Mouse (Mus musculus): ENCODE results near the gene Ece2.

Ece2 gene

DNA sequence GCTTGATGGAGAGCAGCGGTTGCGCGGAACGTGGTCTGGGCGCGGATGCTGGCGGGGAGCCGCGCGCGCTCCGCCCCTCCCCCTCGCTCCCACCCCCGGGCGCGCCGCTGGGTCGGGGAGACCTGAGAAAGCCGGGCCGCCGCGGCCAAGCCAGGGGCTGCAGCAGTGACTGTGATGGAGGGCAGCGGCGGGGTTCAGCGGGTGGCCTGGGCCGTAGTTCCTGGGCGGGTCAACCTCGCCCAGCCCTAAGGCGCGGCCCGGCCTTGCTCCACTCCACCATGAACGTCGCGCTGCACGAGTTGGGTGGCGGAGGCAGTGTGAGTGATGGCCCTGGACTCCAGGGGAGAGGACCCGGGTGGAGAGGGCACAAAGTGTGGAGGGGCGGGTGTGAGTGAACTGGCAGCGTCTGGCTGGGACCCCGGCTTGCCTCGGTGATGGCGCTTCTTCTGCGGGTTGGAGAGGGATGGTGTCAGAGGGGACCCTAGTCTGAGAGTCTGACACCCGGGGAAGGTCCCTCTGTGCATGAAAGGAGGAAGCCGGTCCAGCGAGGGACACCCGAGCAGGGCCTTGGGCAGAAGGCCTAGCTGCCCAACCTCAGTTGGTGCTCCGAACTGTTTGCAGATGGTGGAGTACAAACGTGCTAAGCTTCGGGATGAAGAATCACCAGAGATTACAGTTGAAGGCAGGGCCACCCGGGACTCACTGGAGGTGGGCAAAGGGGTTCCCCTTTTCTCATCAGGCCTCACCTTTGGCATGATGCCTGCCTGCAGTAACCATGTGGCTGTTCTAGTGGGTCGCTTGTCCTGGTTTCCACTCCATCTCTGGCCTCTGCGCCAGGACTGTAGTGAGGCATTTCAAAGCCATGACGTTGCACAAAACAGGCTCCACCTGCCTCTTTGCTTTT, at the start of gene Ece2:
TSS of gene Ece2 (plus strand) at position 98 of the 904 bp plus-strand sequence.
- DNase-seq = peak; percentile 59 to 76

DNA sequence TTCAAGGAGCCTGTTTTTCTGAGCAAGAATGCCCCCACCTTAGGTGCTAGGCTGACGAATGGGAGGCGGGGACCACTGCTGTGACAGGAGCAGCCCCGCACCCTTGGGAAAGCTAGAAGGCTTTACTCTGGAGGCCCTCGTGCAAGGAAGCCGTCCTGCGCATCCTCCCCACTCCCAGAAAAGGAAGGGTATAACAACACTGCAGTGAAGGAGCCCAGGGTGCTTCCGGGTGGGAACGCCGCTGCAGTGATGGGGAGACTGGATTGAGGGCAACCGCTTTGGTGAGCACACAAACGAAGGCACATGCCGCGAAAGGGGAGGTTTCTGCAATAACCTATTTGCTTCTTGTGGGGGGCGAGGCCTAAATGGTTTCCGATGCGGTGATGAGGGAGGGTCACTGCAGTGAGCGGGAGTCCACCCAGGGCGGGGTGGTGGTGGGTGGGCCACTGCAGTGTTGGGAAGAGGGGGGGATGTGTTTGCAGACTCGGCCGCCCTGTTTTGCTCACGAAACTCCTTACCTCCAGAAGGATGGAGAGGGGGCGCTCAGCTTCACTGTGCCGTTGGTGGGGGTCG, 40.2 kb upstream of the Ece2 start, which contains the start of gene Vwa5b2:
TSS of gene Vwa5b2 (plus strand) at position 106 of the 573 bp plus-strand sequence.
- DNase-seq = peak; percentile 16 to 32

DNA sequence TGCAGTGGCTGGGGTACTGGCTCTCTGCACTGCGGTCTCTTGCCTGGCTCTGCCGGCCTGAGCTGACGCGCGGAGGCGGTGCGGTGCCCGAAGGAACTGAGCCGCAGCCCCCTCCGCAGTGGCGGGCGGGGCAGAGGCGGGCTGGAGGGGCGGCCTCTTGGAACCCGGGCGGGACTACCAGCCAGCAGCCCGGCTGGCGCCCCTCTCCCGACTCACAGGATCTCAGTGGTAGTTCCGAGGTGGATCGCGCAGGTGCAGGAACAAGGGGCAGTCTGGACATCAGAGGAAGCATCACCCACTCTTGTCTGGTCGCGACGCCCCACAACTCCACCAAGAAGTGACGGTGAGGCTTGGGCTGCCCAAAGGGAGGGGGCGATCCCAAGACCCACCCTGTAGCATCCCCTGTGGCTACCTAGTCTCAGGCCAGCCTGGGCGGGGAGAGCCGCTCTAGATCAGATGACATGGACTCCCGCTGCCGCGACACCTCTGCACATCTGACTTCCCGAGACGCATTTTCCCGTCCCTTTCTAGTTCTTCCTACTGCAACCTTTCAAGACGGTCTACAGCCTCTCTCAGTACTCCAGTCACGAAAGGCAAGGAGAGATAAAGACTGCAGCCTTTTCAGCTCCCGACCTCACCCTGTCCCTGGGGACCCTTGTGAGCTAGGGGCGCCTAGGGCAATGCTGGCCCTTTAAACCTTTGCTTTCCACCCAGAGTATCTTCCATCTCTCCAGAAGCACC, 39.5 kb upstream of the Ece2 start:
- peak; percentile 63 to 67 for DNase-seq

DNA sequence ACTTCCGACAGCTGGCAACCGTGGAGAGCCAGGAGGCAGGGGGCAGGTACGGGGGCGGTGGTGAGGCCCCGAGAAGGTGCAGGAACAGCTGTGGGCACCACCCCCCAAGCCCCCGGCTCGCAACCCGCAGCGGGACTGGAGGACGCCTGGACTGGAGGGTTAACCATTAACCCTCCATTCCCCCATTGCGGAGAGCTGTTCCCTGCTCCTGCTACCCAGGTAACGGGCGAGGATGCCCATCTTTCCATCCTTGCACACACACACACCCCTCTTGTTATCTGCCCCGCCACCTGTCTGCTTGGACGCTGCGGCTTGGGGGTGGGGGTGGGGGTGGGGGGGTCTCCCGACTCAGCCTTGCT, 39.0 kb upstream of the Ece2 start:
- no peak for DNase-seq

DNA sequence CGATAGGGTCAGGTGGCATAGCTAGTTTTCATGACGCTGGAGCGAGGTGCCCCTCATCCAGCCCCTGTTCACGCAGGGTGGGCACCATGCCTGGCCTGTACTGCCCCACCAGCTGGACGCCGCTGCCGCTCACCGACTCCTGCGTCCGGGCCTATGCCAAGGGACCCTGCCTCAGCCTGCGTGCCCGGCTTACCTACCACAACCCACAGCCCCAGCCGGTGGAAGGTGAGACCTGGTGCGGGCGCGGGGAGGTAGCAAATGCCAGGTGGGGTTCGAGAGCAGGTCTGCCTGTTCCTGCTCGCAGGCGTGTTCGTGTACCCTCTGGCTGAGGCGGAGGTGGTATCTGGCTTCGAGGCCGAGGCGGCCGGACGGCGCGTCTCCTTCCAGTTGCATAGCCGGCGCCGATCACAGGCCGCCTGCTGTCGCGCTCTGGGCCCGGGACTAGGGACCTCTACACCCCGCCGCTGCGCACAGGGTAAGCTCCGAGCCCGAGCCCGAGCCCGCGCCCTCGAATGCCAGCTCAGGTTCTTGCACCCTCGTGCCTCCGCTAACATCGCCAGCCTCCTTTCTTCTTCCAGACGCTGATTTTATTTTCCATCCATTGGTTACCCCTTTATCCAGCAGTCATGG, 38.4 kb upstream of the Ece2 start:
- peak in 1 of 2 experiments; percentile 14 for DNase-seq

DNA sequence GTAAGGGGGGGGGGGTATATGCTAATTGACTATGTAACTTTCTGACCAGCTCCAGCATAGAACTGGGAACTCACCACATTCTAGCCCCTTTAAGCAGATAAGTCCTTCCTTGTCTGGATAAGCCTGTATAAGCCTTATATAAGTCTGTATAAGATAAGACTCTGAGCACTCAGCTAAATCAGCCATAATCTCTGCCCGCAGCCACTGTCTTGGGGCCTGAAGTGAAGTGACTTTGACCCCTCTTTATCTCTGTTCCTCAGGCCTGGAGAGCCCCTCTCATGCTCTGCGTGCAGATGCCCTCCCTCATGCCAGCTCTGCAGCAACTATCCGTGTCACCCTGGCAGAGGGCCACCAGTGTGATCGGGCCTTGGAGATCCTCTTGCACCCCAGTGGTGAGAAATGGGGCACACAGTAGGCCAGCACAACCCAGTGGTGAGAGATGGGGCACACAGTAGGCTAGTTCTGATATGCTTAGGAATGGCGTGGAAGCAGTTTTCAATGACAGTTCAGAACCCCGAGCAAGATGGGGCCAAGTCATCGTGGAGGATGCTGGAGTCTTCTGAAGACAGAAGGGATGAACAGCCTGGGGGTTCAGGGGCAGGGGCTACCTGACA, 34.5 kb upstream of the Ece2 start:
- no peak for DNase-seq

DNA sequence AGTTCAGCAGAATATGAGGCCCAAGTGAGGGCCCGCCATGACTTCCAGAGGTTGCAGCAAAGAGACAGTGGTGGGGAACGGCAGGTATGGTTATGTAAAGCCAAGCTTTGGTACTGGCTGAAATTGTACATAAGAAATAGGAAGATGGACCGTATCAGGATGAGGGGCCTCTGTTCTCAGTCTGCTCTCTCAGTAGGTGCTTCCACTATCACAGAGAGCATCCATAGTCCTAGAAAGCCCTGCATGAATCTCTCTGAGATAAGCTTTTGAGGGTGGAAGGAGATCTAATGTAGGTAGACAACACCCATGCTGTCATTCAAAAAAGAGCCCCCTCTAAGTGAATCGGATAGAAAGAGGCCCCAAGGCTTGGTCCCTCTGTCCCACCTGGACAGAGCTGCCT, 33.9 kb upstream of the Ece2 start:
- no peak for DNase-seq

DNA sequence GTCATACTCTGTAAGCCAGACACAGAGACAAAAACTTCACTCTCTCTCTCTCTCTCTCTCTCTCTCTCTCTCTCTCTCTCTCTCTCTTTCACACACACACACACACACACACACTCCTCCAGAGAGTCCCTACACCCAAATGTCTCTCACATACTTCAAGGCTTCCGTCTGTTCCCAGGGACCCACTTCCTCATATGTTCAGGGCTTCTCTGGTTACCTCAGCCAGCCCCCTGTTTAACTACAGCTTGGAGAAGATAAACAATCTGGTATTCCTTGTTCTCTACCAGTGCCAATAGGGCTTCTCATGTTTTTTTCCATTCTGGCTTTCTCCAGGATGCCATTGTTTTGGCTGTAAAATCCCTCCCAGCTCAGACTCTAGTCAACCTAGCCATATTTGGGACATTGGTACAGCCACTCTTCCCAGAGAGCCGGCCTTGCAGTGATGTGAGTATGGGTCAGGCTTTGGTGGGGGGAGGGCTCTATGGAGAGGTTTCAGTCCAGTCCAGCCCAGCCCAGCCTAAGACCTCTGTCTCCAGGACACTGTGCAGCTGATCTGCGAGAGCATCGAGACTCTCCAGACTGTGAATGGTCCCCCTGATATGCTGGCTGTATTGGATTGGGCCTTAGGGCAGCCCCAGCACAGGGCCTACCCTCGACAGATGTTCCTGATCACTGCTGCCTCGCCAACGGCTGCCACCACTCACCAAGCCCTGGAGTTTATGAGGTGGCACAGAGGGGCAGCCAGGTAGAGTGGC, 32.8 kb upstream of the Ece2 start:
- no peak for DNase-seq

DNA sequence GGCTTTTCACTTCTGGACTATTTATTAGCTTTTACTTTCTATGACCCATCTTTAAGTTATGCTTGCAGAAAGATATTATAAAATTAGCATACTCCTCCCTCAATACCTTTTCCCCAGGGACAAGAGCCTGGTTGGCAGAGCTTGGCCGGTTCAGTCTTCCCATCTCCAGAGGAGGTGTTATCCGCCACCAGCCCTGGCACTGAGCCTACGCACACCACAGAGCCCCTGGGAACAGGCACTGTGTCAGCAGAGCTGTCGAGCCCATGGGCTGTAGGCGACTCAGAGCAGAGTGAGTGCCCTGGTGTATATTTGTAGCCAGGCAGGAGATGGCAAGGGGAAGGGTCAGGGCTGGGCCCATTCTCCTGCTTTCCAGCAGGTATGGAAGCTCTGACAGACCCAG, 29.1 kb upstream of the Ece2 start:
- DNase-seq = no peak

DNA sequence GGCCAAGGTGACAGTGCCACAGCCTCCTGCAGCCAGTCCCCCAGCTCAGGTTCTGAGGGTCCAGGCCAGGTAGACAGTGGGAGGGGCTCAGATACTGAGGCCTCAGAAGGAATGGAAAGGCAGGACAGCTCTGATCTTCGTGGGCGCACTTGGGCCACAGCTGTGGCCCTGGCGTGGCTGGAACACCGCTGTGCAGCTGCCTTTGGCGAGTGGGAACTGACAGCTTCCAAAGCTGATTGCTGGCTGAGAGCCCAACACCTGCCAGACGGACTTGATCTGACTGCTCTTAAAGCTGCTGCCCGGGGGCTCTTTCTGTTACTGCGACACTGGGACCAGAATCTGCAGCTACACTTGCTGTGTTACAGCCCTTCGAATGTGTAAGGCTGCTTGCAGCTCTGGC, 24.9 kb upstream of the Ece2 start:
- DNase-seq = no peak

DNA sequence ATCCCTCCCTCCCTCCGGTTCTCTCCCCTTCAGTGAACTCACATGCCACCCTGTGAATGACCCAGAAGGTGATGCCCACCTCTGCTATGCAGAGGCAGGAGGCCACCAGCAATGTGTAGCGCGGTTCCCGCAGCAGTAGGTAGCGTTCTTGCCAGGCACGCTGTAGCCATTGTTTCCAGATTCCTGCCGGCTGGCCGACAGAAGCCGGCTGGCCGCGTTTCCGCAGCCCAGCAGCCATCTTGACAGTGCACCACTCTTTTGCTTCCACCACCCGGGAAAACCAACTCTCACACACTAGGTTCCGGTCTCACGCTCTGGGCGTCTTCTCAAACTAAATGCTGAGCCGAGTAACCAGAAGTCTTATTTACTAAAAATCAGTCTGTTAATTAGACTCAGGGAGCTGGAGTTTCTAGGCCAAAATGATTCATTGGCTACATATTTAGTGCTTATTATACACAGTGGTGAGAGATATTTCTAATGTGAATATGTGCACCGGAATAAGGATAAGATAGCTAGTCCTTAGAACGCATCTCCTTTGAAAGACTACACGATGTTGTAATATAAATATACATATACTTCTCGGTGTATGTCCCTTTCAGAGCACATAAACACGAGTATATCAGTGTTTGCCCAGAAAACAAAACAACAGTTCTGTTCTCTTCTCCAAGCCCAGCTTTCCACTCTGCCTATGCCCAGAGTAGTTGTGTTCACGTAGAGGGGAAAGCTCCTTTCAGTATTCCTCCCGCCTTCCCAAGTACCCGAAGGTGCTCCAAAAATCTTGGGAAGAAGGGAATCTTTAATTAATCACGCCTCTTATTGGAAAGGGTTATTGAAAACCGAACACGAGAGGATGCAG, 18.9 kb upstream of the Ece2 start:
- peak; percentile 58 to 82 for DNase-seq

DNA sequence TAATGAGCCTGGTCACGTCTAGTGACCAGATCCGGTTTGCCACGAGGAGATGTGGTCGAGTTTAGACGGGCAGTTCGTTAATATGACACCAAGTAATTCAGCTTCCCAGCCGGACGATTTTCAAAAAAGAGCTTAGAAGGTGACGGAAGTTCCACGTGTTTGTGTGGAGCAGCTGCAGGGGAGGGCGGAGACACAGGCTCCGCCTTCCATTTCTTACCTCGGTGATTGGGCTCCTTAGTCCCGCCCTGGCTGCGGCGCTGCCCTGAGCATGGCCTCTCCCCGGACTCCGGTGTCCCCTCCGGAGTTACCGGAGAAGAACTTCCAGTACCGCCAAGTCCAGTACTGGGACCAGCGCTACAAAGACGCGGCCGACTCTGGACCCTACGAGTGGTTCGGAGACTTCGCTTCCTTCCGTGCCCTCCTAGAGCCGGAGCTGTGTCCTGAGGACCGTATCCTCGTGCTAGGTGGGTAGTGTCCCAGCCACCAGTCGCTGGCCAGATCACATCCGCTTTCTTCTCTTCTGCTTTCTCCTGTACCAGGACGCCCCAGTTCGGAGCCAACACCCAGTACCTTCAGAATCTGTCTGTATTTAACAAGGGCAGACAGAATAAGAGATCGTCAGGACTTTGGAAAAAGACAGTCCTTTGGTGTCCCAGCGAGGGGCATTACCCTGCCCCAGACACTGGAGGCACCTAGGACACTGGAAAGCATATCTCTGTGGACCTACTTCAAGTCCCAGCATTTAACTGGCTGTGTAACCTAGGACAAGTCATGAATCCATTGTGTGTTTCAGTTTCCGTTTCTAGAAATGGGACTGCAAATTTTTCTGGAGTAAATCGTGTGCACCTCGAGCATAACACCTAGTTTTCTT, 18.0 kb upstream of the Ece2 start, which contains the start of the genes Eef1akmt4, Gm49333 and Alg3:
TSS of gene Eef1akmt4 (plus strand) at position 237 of the 871 bp plus-strand sequence.
TSS of gene Gm49333 (plus strand) at position 254 of the 871 bp plus-strand sequence.
TSS of gene Alg3 (minus strand) at position 379 of the 871 bp plus-strand sequence.
- peak; percentile 78 to 86 for DNase-seq

DNA sequence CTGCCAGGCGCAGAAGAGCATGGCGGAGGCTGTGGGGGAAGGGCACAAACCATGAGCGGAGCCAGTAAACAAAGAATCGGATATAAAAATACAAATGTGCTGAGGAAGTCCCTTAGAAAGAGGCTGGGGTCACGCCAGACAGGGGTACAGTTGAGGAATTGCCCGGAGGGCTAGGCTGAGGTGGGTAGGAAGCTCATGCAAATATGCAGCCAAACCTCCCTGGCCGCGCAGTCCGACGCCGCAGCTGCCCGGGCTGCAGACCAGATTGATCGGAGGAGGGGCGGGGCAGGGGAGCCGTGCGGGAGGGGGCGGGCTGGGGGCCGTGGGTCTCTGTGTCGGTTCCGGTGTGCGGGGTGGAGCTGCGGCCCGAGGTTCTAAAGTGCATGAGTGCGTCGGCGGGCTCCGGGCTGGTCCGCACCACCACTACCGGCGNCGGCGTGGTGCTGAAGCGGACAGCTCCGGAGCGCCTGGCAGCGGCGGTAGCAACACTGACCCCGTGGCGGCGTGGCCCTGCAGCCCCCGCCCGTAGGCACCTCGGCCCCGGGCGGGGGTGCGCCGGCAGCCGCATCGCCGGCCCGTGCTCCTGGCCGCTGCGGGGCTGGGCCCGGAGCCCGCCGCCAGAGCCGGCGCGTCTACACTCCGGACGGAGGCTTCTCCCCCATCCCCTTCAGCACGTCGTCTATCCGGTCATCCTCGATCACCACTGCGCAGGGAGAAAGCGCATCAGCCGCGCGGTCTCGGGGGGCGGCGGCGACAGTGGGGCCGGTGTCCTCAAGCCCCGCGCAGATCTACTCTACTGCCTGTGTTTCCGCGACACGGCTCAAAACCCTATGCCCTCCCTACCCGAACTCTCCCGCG, 9.9 kb upstream of the Ece2 start:
- peak in 1 of 2 experiments; percentile 51 for DNase-seq

DNA sequence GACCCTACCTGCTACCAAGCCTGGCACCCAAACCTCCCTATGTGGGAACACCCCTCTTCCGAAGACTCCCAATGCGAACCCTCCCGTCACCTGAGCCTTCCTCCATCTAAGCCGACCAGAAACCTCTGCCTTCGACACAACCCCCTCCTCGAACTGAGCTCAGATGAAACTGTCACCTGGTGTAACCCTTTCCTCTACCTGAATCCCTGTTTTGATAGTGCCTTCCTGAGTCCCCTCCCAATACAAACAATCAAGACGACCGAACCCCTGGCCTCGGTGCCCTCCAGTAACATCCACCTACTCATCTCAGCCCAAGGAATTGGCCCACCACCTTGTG, 9.3 kb upstream of the Ece2 start:
- peak in 1 of 2 experiments; percentile 28 for DNase-seq

DNA sequence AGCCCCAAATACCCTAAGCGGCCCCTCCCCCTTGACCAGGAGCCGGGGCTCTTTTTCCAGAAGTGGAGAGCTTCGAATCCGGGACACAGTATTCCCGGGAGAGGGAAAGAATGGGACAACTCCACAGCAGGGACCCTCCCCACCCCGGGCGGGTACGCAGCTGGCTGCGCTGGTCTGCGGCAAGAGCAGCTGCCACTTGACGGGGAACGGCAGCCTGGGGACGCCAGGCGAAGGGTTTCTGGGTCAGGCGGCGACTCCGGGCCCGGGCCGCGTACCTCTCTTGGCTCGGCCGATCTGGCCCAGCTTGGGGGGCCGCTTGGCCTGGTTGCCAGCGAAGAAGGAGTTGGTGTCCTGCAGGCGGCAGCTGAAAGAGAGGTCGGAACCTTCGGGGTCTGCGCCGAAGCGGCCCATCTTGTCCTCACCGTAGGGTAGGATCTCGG, 8.9 kb upstream of the Ece2 start:
- no peak for DNase-seq

DNA sequence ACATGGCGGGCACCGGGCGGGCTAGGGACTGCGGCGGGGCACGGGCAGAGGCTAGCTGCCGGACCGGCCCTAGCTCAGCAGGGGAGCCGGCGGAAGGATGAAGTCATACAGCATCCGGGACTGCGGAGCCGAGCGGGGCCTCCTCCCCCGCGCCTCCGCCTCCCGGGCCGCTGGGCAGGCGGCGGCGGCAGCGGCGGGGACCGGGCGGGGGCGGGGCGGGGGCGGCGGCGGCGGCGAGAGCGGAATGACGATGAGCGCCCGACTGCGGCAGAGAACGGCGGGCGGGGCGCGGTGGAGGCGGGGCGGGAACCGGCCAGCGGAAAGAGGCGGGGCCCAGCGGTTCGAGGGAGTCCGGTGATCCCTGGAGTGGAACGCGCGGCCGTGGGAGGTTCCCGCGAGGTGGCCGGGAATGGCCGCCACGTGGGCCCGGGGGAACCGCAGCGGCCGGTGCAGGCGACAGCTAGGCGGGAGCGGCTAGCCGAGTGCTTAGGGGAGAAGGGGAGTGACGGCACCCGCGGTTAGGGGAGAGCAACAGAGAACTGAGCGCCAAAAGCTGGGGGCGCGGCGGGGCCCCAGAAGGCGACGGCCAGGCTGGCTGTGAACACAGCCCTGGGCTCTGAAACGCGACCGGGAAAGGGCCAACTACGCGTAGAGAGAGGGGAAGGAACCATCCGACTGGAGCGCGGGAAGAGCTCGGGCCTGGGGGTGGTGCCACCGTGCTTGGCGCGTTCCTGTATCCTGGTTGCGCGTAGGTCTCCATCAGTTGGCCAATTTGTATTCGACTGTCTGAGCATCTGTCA, 8.2 kb upstream of the Ece2 start, which contains the start of gene Camk2n2:
TSS of gene Camk2n2 (minus strand) at position 97 of the 800 bp plus-strand sequence.
- peak; percentile 86 to 87 for DNase-seq

DNA sequence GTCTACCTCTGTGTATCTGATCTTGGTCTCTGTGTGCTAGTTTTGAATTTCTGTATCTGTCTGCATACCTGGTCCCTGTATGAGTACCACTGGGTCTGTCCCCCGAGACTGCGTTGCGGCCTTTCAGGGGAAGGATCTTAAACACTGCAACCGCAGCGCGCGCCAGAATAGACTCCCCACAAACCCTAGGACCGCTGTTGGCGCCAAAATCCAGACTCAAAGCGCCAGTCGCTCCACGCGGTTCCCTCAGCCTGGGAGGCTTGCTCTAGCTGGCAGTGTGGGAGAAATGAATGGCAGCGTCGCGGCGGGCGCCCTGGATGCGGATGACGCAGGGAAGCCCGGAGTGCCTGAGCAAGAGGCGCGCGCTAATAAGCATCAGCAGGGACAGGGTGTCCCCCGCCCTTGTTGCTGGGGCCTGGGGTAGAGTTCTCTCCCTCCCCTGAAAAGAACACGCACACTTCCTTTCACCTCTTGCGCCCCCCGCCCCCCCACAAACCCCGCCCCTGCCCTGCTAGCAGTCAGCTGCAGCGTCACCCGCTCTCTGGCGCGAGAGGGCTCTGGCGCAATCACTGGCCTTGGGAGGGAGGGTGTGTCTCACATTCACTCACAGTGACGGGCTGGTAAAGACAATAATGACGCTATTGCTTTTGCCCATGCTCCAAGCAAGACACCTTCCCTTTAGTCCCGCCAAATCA, 7.5 kb upstream of the Ece2 start:
- DNase-seq = peak; percentile 79 to 87
